Mouse (Mus musculus): Measurements from ENCODE around the gene Mtmr3. TPM values are rescaled to one million over a fixed set of nuclear protein-coding genes. Genes with fewer than 3 reads are reported as not detected.

The Mtmr3 gene
- polyA plus RNA-seq, 1 experiment from 2014 or later = 22.0 TPM

- no peaks in the 10 kb centered on the region for H3K36me3 ChIP-seq (ENCODE audit: insufficient read depth, low read length)
- no peak overlapping the region for H3K4me3 ChIP-seq (ENCODE audit: low read depth, low read length)
- H3K4me2 ChIP-seq (replicated peaks; ENCODE audit: low read depth, low read length) = no peak overlapping the region
- H3K4me1 ChIP-seq (ENCODE audit: insufficient read depth, low read depth, low read length) = no peaks in the 10 kb centered on the region
- H3K27ac ChIP-seq (ENCODE audit: low read length) = no peak overlapping the region
- no peak for ATAC-seq
- no peak for TF ChIP-seq CTCF (IDR thresholded peaks at IDR 0.05)
- no peak for TF ChIP-seq EP300 (IDR thresholded peaks at IDR 0.05)
- 58% methylated on average over 4 of the region's 4 CpGs for WGBS
- no peaks in the 10 kb centered on the region for H3K27me3 ChIP-seq (replicated peaks; ENCODE audit: insufficient read depth, low read length)
- no peaks in the 10 kb centered on the region for H3K9me3 ChIP-seq (ENCODE audit: low read length)
- DNase-seq (ENCODE audit: low spot score) = no peak
- no peak overlapping the region for H3K9ac ChIP-seq (replicated peaks; ENCODE audit: low read depth)
Observed at GRCm38 (mm10) chr11:4434461-4434860, 160.2 kb downstream of the Mtmr3 start.

Other genes with a start within 250 kb of the Mtmr3 start
- 0.19 and 0.32 TPM in 2 replicates for gene Hormad2, start 153.8 kb downstream of the Mtmr3 start, polyA plus RNA-seq (2015; fragmentation: Nextera tagmentation; extraction: Ambion mirVana)
- not detected in 2 replicates for gene Gm11032, start 25.2 kb upstream of the Mtmr3 start, polyA plus RNA-seq (2015; fragmentation: Nextera tagmentation; extraction: Ambion mirVana)
- gene Ascc2, start 42.9 kb upstream of the Mtmr3 start, polyA plus RNA-seq (2015; fragmentation: Nextera tagmentation; extraction: Ambion mirVana) = 21.7 and 25.3 TPM in 2 replicates
- gene Uqcr10, start 109.5 kb upstream of the Mtmr3 start, polyA plus RNA-seq (2015; fragmentation: Nextera tagmentation; extraction: Ambion mirVana) = 723 and 783 TPM in 2 replicates
- gene Zmat5, start 109.8 kb upstream of the Mtmr3 start, polyA plus RNA-seq (2015; fragmentation: Nextera tagmentation; extraction: Ambion mirVana) = 63.7 and 67.2 TPM in 2 replicates
- gene Cabp7, start 151.9 kb upstream of the Mtmr3 start, polyA plus RNA-seq (2015; fragmentation: Nextera tagmentation; extraction: Ambion mirVana) = 0.14 and 0.15 TPM in 2 replicates